In the genomic region with DNA sequence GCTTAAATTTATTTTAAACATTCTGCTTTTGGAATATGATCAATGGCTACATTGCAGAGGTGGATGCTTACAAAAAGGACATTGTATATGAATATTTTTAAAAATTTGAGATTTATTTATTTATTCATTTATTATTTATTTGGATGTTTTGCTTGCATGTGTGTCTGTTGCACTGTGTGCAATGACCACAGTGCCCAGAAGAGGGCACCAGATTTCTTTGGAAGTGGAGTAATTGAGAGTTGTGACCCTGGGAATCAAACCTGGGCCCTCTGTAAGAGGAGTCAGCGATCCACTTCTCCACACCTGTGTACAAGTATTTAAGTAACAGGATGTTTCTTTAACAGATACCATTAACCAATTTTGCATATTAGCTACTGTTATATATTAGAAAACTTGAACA, we compare ENCODE assay signal across 20 mouse cellular contexts. TPM values are rescaled to one million over a fixed set of nuclear protein-coding genes. Genes with fewer than 3 reads are reported as not detected.
A peak's percentile ranks its signal among the peaks of the same experiment; 100 is the strongest.
DNase-seq lines count a peak whose midpoint lies in the region; TF ChIP-seq lines count a peak whose summit lies in the region.
"Had no signal": no experiment of that assay in that cellular context is flagged by ENCODE, and none has a peak within 500 bp of the region (broad histone marks: within the 10 kb centered on the region; RNA-seq: fewer than 3 reads in every experiment).

No protein-coding gene starts in this region.

- H3K4me3 ChIP-seq in layer of hippocampus, adult 2 months, result no peak overlapping the region
- no peak overlapping the region for H3K4me3 ChIP-seq in cortical plate, adult 2 months (ENCODE audit: insufficient read depth, low read length)
- H3K4me3 ChIP-seq: embryonic facial prominence, embryonic 15.5 days; forebrain, embryonic 12.5 days; limb, embryonic 12.5 days; liver, embryonic 15.5 days; midbrain, embryonic 10.5 days had no signal

- peaks cover 4% of the 10 kb centered on the region; the same call in 1 of the 2 replicates for H3K4me1 ChIP-seq in cortical plate, adult 2 months (ENCODE audit: control insufficient read depth, insufficient read depth, low read length)
- H3K4me1 ChIP-seq: embryonic facial prominence, embryonic 15.5 days; forebrain, embryonic 12.5 days; limb, embryonic 12.5 days; liver, embryonic 15.5 days; midbrain, embryonic 10.5 days had no signal

- peak; percentile 20 to 25 for DNase-seq in cerebellum, postnatal 10 days
- no peak for DNase-seq in cerebellum, adult 18-20 months
- DNase-seq in layer of hippocampus, adult 2 months (ENCODE audit: low spot score in 2 of 2), result no peak
- DNase-seq in layer of hippocampus, postnatal 10 days (ENCODE audit: low spot score in 2 of 2), result no peak
- DNase-seq in ES-CJ7 (ENCODE audit: low read depth, low spot score), result peak; percentile 56
- DNase-seq in heart, adult 11 months, result no peak
- no peak for DNase-seq in embryo, embryonic 9.5 days (ENCODE audit: extremely low spot score)
- DNase-seq: adrenal gland, postnatal 25 days; cerebellum, adult 8-10 months; lung, postnatal 14 days; right cerebral cortex, postnatal 25 days; thymus, postnatal 25 days had no signal

- peak; percentile 69 for TF ChIP-seq CTCF in layer of hippocampus, adult 2 months (conservative IDR thresholded peaks at IDR 0.05)
- 0 out of 2 replicates have a peak, but pooled peaks have one; percentile 7 for TF ChIP-seq CTCF in cortical plate, adult 2 months (IDR thresholded peaks at IDR 0.05; ENCODE audit: extremely low read depth, insufficient read depth, low read length)

- no peak overlapping the region for H3K27ac ChIP-seq in layer of hippocampus, adult 2 months
- no peak overlapping the region for H3K27ac ChIP-seq in cortical plate, adult 2 months (ENCODE audit: insufficient read depth, low read length)
- H3K27ac ChIP-seq: embryonic facial prominence, embryonic 15.5 days; forebrain, embryonic 12.5 days; limb, embryonic 12.5 days; liver, embryonic 15.5 days; midbrain, embryonic 10.5 days had no signal

- TF ChIP-seq POLR2A in cortical plate, adult 2 months (IDR thresholded peaks at IDR 0.05; ENCODE audit: extremely low read depth, insufficient read depth, low read length), result no peak

RNA-seq across cellular contexts. Expression of a gene that starts 14.7 kb away (rescaled TPM):
- total RNA-seq in layer of hippocampus, adult 2 months (2021), result 100 to 1,000 TPM; 137 to 142 TPM
- total RNA-seq in layer of hippocampus, postnatal 10 days (2021), result 100 to 1,000 TPM; 127 to 140 TPM
- 86.0 and 93.8 TPM in 2 replicates for polyA plus RNA-seq in cortical plate, adult 2 months (2012; rRNA removed)
- total RNA-seq: hematopoietic stem cell, adult 5-6 weeks had no signal
- polyA plus RNA-seq: inflammation-experienced regulatory T-cells, adult 6 months had no signal

Comparison
In these comparisons a context has a peak if more than half of its experiments do, and no peak if none do; other contexts are left out.
1. DNase-seq: peak in cerebellum, postnatal 10 days (2 of 2) and ES-CJ7 (single experiment); none in cerebellum, adult 18-20 months (0 of 2), layer of hippocampus, adult 2 months (0 of 2), layer of hippocampus, postnatal 10 days (0 of 2), heart, adult 11 months (single experiment) and embryo, embryonic 9.5 days (single experiment).